Mouse (Mus musculus) lung, adult 2 months (tissue): ENCODE data around the gene Exoc5. TPM values are rescaled to one million over a fixed set of nuclear protein-coding genes. Genes with fewer than 3 reads are reported as not detected.

Experiments used
- DNase-seq: peaks from one replicate; pipeline ENCODE4 v3.0.0; 2022
- H3K4me1 ChIP-seq: fragments of 200-500 bp; 2 replicates; pipeline ENCODE4 v1.6.1; 2011; ENCODE audit warnings: low read length; ENCODE audit not compliant: control insufficient read depth, insufficient read depth
- H3K4me3 ChIP-seq: fragments of 200-500 bp; replicated peaks from 2 replicates; pipeline ENCODE3; 2011; ENCODE audit warnings: low read depth, mild to moderate bottlenecking, control low read depth, low read length; ENCODE audit errors: extremely low read depth
- CTCF ChIP-seq: fragments of 200-500 bp; IDR thresholded peaks from 2 replicates; pipeline ENCODE4 v1.5.1; 2011; ENCODE audit warnings: mild to moderate bottlenecking, low read length, control low read depth; ENCODE audit not compliant: insufficient read depth
- POLR2A ChIP-seq: fragments of 200-500 bp; IDR thresholded peaks from 2 replicates; pipeline ENCODE4 v1.6.1; 2011; ENCODE audit warnings: low read depth, mild to moderate bottlenecking, control low read depth, low read length, borderline replicate concordance; ENCODE audit errors: extremely low read depth
- WGBS: fragments of 180-500 bp; shearing (Covaris S2); methylation state at CpG from one replicate; pipeline ENCODE4 v1.1.7; 2018; 5-methylcytosine and 5-hydroxymethylcytosine counted together
- polyA plus RNA-seq: library from polyadenylated mRNA; depleted of rRNA; stranded (reverse); fragments of >200 nt; gene quantifications from 2 replicates; pipeline ENCODE4 v1.2.3, GENCODE M21; 2012; rRNA removed

Gene Exoc5
- polyA plus RNA-seq, 1 experiment, result 8.7 TPM

DNA sequence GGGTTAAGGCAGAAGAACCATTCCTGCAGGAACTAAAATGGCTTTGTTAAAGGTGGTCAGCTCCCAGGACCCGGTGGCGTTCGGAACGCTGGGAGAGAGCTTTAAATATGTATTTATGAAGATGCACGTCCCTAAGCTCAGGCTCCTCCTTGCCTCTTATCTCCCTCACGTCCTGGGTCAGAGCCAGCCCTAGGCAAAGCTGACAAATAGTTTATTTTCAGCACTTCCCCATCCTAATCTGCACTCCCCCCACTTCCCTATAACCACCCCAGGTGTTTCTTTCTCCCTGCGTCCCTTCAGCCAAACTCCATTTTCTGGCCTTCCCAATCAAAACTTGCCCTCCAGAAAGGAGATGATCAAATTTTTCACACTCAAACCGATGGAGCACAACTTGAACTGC is 80.2 kb downstream of the Exoc5 start:
- no peak for DNase-seq
- WGBS, result 45% methylated on average over 8 of the region's 8 CpGs
- TF ChIP-seq POLR2A (no peak), CTCF (no peak)
- Histone ChIP-seq H3K4me3 (no peak overlapping the region), H3K4me1 (0 out of 2 replicates have a peak, but pooled peaks cover 2% of the 10 kb centered on the region)

DNA sequence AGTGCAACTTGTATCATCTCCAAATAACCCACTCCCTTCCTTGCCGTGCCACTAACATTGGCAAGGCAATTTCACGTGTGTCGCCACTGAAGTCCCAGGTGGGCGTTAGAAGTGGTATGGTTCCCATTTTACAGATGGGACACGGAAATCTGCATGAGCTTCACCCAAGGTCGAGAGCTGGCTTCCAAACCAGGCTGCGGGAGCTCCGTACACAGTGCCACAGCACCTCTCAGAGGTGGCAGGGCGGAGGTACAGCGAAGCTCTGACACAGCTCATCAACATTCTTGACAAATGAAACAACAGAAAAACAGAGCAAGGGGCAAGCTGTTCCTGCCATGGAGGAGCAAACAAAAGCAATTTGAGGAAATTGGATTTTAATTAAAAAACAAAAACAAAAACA is 80.8 kb downstream of the Exoc5 start:
- WGBS, result 47% methylated on average over 10 of the region's 10 CpGs
- TF ChIP-seq POLR2A (no peak), CTCF (peak; percentile 27; the same call in 1 of the 2 replicates)
- no peaks in the 10 kb centered on the region for H3K4me1 ChIP-seq

GRCm38 (mm10) chr14:48978971-48979388 is 87.5 kb downstream of the Exoc5 start:
- no peaks in the 10 kb centered on the region for H3K4me1 ChIP-seq
- WGBS, result 55% methylated on average over 3 of the region's 3 CpGs
- TF ChIP-seq CTCF (no peak), POLR2A (no peak)

More for the DNA sequence above, 80.8 kb downstream of the Exoc5 start:
- no peak overlapping the region for H3K4me3 ChIP-seq
- no peak for DNase-seq

DNA sequence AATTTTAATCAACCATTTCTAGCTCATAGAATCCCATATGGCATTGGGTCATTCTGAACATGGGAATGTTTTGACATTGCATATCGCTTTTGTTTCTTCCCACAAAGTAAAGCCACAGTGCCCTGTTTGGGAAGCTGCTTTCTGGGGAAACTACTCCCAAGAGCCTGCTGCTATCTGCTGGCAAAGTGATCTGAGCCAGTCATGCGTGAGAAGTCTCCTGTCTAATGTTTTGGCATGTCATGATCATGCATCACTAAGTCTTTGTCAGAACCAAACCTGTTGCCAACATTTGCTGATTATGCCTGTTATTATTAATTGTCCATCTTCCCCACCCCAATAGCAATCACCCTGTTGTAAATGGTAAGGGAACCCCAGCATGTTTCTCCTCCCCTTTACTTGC is 94.9 kb downstream of the Exoc5 start:
- H3K4me3 ChIP-seq, result no peak overlapping the region
- no peak for TF ChIP-seq POLR2A
- no peak for TF ChIP-seq CTCF
- no peaks in the 10 kb centered on the region for H3K4me1 ChIP-seq
- no peak for DNase-seq
- 83% methylated on average over 2 of the region's 2 CpGs for WGBS

More at GRCm38 (mm10) chr14:48978971-48979388, 87.5 kb downstream of the Exoc5 start:
- DNase-seq, result no peak
- no peak overlapping the region for H3K4me3 ChIP-seq

DNA sequence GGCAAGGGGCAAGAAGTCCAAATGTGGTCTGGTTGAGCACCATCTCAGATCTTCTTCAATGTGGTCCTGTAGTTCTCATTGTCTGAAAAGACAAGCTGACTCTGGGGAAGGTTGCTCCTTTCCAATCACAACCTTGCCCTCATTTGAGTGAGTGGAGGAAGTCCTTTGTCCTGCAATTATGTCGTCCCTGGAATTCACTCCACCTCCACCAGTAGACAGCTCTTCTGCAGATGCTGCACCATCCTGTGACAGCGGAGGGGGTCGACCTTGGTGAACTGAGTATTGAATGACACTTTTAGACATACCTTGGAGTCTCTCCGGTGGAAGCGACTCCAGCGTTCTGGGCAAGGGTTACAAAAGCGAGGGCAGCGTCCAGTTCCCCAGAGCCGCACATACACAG is 97.8 kb downstream of the Exoc5 start:
- no peak overlapping the region for H3K4me3 ChIP-seq
- no peak for DNase-seq
- TF ChIP-seq POLR2A (no peak), CTCF (no peak)
- no peaks in the 10 kb centered on the region for H3K4me1 ChIP-seq
- WGBS, result 84% methylated on average over 9 of the region's 9 CpGs

Other genes starting within 250 kb of the Exoc5 start
- 7.1 and 10.6 TPM in 2 replicates for gene Ap5m1, start 556 bp downstream of the Exoc5 start, polyA plus RNA-seq
- 5.0 and 7.5 TPM in 2 replicates for gene Naa30, start 105.6 kb upstream of the Exoc5 start, polyA plus RNA-seq
- gene ccdc198, start 178.8 kb upstream of the Exoc5 start, polyA plus RNA-seq, result not detected in 2 replicates